Mouse (Mus musculus): ENCODE measurements at regions not wholly inside any gene's neighbourhood (a gene's known extent, or its start where the extent isn't known, plus 50 kb on each side); places are given as distances from the start of the nearest gene placed in this dataset.

GRCm38 (mm10) chr6:120592031-120592681 lies 61.0 kb upstream of the Hdhd5 start:
- Histone ChIP-seq H3K27me3 (ENCODE audit: control insufficient read depth in 1 of 2, insufficient read depth in 2 of 2, low read length in 2 of 2) (no peaks in the 10 kb centered on the region), H3K36me3 (ENCODE audit: control insufficient read depth in 1 of 2, insufficient read depth in 2 of 2, low read length in 2 of 2) (peaks cover 0 to 3% of the 10 kb centered on the region in 2 experiments; a peak in 2 of 4 replicates), H3K9ac (ENCODE audit: control insufficient read depth, low read depth, low read length, poor library complexity, severe bottlenecking) (no peak overlapping the region), H3K4me1 (ENCODE audit: control insufficient read depth in 1 of 2, insufficient read depth in 2 of 2, low read length in 2 of 2) (peaks cover 0 to 7% of the 10 kb centered on the region in 2 experiments; a peak in 2 of 4 replicates), H3K4me3 (ENCODE audit: control insufficient read depth in 1 of 2, insufficient read depth in 1 of 2, low read depth in 2 of 2, low read length in 2 of 2) (no peak overlapping the region), H3K79me2 (ENCODE audit: control insufficient read depth, insufficient read depth, low read length, poor library complexity) (no peaks in the 10 kb centered on the region), H3K27ac (ENCODE audit: control insufficient read depth, low read depth, low read length) (no peak overlapping the region), H3K9me3 (replicated peaks; ENCODE audit: insufficient read depth, low read length) (no peaks in the 10 kb centered on the region)
- TF ChIP-seq MAFK (IDR thresholded peaks at IDR 0.05; ENCODE audit: borderline replicate concordance, low read depth, low read length) (no peak), GABPA (IDR thresholded peaks at IDR 0.05; ENCODE audit: low read depth, low read length) (no peak), POLR2AphosphoS5 (IDR thresholded peaks at IDR 0.05; ENCODE audit: borderline replicate concordance, low read depth, low read length) (no peak), ZC3H11A (IDR thresholded peaks at IDR 0.05; ENCODE audit: low read depth, low read length) (no peak), SMC3 (IDR thresholded peaks at IDR 0.05; ENCODE audit: low read depth, low read length) (no peak), CHD1 (IDR thresholded peaks at IDR 0.05; ENCODE audit: low read depth, low read length) (no peak), POLR2A (IDR thresholded peaks at IDR 0.05; ENCODE audit: control insufficient read depth in 1 of 2, insufficient read depth in 1 of 2, low read depth in 1 of 2, low read length in 2 of 2, poor library complexity in 1 of 2) (no peak), TCF12 (IDR thresholded peaks at IDR 0.05; ENCODE audit: low read depth, low read length) (no peak), MAZ (IDR thresholded peaks at IDR 0.05; ENCODE audit: low read depth, low read length) (no peak), USF1 (IDR thresholded peaks at IDR 0.05; ENCODE audit: low read depth, low read length) (no peak), E2F4 (IDR thresholded peaks at IDR 0.05; ENCODE audit: borderline replicate concordance, low read depth, low read length) (no peak), RAD21 (IDR thresholded peaks at IDR 0.05; ENCODE audit: low read depth, low read length) (no peak), HCFC1 (IDR thresholded peaks at IDR 0.05; ENCODE audit: low read depth, low read length) (no peak), MYB (IDR thresholded peaks at IDR 0.05; ENCODE audit: low read depth, low read length) (no peak), MAX (IDR thresholded peaks at IDR 0.05; ENCODE audit: low read length) (no peak), ZNF384 (IDR thresholded peaks at IDR 0.05; ENCODE audit: low read depth, low read length) (no peak), NRF1 (IDR thresholded peaks at IDR 0.05; ENCODE audit: insufficient read depth, low read depth, low read length, poor library complexity, severe bottlenecking) (no peak), MYC (IDR thresholded peaks at IDR 0.05; ENCODE audit: low read depth, low read length) (no peak), USF2 (IDR thresholded peaks at IDR 0.05; ENCODE audit: borderline replicate concordance in 1 of 2, insufficient read depth in 1 of 2, low read depth in 1 of 2, low read length in 2 of 2) (no peak)
- no peak for DNase-seq (ENCODE audit: low read depth, low spot score)

DNA sequence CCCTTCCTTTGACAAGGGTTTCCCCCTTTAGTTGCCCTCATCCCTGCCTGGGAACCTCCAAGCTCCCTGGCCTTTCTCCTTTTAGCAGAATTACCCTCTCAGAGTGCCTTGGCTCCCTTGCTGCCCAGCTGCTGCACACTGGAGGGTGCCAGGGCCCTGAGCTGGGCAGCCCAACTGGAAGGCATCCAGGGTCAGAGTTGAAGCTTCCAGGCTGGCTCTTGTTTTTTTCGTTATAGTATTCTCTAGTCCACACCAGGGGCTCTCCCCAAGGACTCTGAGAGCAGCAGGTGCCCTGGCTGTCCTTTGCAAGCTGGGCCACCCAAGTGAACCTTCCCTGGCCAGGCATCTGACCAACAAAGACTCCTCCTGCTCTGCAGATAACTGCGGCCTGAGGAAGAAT lies 59.1 kb upstream of the Hdhd5 start:
- Histone ChIP-seq H3K27me3 (ENCODE audit: control insufficient read depth in 1 of 2, insufficient read depth in 2 of 2, low read length in 2 of 2) (no peaks in the 10 kb centered on the region), H3K27ac (ENCODE audit: control insufficient read depth, low read depth, low read length) (no peak overlapping the region), H3K4me3 (ENCODE audit: control insufficient read depth in 1 of 2, insufficient read depth in 1 of 2, low read depth in 2 of 2, low read length in 2 of 2) (no peak overlapping the region), H3K4me1 (ENCODE audit: control insufficient read depth in 1 of 2, insufficient read depth in 2 of 2, low read length in 2 of 2) (peaks cover 0 to 3% of the 10 kb centered on the region in 2 experiments; a peak in 1 of 4 replicates), H3K36me3 (ENCODE audit: control insufficient read depth in 1 of 2, insufficient read depth in 2 of 2, low read length in 2 of 2) (peaks cover 0 to 3% of the 10 kb centered on the region in 2 experiments; a peak in 2 of 4 replicates), H3K9ac (ENCODE audit: control insufficient read depth, low read depth, low read length, poor library complexity, severe bottlenecking) (no peak overlapping the region), H3K79me2 (ENCODE audit: control insufficient read depth, insufficient read depth, low read length, poor library complexity) (no peaks in the 10 kb centered on the region), H3K9me3 (replicated peaks; ENCODE audit: insufficient read depth, low read length) (no peaks in the 10 kb centered on the region)
- TF ChIP-seq TCF12 (IDR thresholded peaks at IDR 0.05; ENCODE audit: low read depth, low read length), result no peak
- TF ChIP-seq SMC3 (IDR thresholded peaks at IDR 0.05; ENCODE audit: low read depth, low read length), result no peak
- no peak for TF ChIP-seq GATA1 (IDR thresholded peaks at IDR 0.05; ENCODE audit: low read depth, low read length)
- TF ChIP-seq MXI1 (IDR thresholded peaks at IDR 0.05; ENCODE audit: low read depth, low read length), result no peak
- DNase-seq (ENCODE audit: low read depth, low spot score), result no peak

Measured in MEL (cell line).